ENCODE assay signal across 10 mouse cellular contexts in genomic region chrX:168350431-168350830, GRCm38 (mm10).
"Had no signal": no experiment of that assay in that cellular context is flagged by ENCODE, and none has a peak within 500 bp of the region (broad histone marks: within the 10 kb centered on the region; RNA-seq: fewer than 3 reads in every experiment).

No protein-coding gene starts in this region.

- H3K27ac ChIP-seq: layer of hippocampus, adult 2 months; limb, embryonic 13.5 days; liver, embryonic 14.5 days; midbrain, embryonic 12.5 days had no signal

- H3K4me3 ChIP-seq: layer of hippocampus, adult 2 months; limb, embryonic 13.5 days; midbrain, embryonic 12.5 days had no signal

- DNase-seq: kidney, adult 11 months; kidney, adult 9 months; kidney, postnatal 14 days; left cerebral cortex, postnatal 4 days; lung, adult 18-20 months; thymus, postnatal 4 days had no signal
